Mouse (Mus musculus) kidney, adult 2 months (tissue): ENCODE measurements around the gene Cep89.

ENCODE experiments used
- CTCF ChIP-seq: fragments of 200-500 bp; conservative IDR thresholded peaks from 2 replicates; pipeline ENCODE4 v1.5.1; 2011; ENCODE audit warnings: low read depth, mild to moderate bottlenecking, control low read depth, low read length, moderate library complexity, mixed read lengths; ENCODE audit not compliant: insufficient read depth, insufficient read length
- POLR2A ChIP-seq: fragments of 200-500 bp; IDR thresholded peaks from one replicate; pipeline ENCODE4 v1.6.1; 2011; ENCODE audit warnings: low read depth, low read length, control low read depth

DNA sequence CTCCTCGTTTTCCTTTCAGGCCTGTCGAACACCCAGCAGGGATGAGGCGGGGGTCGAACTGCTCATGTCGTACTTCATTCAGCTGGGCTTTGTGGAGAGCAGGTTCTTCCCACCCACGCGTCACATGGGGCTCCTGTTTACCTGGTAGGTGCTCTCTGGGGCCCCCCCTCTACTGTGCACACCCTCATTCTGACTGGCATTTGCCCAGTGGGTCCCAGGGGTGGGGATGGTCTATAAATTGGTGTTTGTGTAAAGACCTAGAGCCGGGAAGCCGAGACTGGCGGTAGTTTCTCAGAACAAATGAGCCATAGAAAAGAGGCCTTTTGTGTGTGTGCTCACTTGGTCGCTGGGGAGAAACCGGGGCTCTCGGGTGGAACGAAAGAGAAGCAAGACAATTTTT is 25.7 kb upstream of the Cep89 start:
- TF ChIP-seq POLR2A = no peak
- no peak for TF ChIP-seq CTCF
